Mouse (Mus musculus): Measurements from ENCODE around the gene Ugt1a9.

DNA sequence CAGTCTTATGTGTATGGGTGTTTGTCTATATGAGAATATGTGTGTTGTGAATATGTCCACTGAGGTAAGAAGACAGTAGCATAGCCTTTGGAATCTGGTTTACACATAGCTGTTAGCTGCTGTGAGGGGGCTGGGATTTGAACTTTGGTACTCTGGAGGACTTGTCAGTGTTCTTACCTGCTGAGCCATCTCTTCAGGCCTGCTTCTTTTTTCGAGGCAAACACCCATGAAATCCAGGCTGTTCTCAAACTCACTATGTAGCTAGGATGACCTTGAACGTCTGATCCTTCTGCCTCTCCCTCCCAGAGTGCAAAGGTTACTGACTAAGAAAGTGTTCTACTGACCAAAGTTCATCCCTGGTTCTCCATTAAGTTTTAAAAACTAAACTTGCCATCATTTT lies 35.1 kb downstream of the Ugt1a9 start:
- TF ChIP-seq CTCF (IDR thresholded peaks at IDR 0.05; ENCODE audit: low read depth) (no peak), EP300 (IDR thresholded peaks at IDR 0.05; ENCODE audit: low read depth) (no peak)

Data from liver, embryonic 14.5 days (tissue).